Mouse (Mus musculus): Measurements from ENCODE around the gene Dhx33.

The Dhx33 gene

GRCm38 (mm10) chr11:70980751-70981510 lies 23.3 kb downstream of the Dhx33 start:
- no peak for DNase-seq

- DNase-seq = no peak
Observed at GRCm38 (mm10) chr11:70980232-70980631, 24.0 kb downstream of the Dhx33 start.

GRCm38 (mm10) chr11:70977293-70977692 lies 26.9 kb downstream of the Dhx33 start:
- no peak for DNase-seq

GRCm38 (mm10) chr11:70975193-70975592 lies 29.0 kb downstream of the Dhx33 start:
- no peak for DNase-seq

- no peak for DNase-seq
Observed at GRCm38 (mm10) chr11:70973947-70974346, 30.3 kb downstream of the Dhx33 start.

- no peak for DNase-seq
Observed at GRCm38 (mm10) chr11:70972586-70972985, 31.7 kb downstream of the Dhx33 start.

GRCm38 (mm10) chr11:70970560-70971540 lies 33.4 kb downstream of the Dhx33 start:
- no peak for DNase-seq

- DNase-seq = peak; percentile 92
Observed at GRCm38 (mm10) chr11:70969821-70970559, 34.2 kb downstream of the Dhx33 start, which contains the start of the genes Nup88 and Rpain. TSS of gene Nup88 (minus strand) at chr11:70969973. TSS of gene Rpain (plus strand) at chr11:70970213.

GRCm38 (mm10) chr11:70969271-70969794 lies 34.9 kb downstream of the Dhx33 start:
- peak; percentile 11 for DNase-seq

GRCm38 (mm10) chr11:70964222-70964907 lies 39.9 kb downstream of the Dhx33 start:
- DNase-seq = no peak

GRCm38 (mm10) chr11:70960786-70961554 lies 43.3 kb downstream of the Dhx33 start:
- no peak for DNase-seq

- no peak for DNase-seq
Observed at GRCm38 (mm10) chr11:70954711-70955110, 49.5 kb downstream of the Dhx33 start.

- no peak for DNase-seq
Observed at GRCm38 (mm10) chr11:70944935-70945817, 59.1 kb downstream of the Dhx33 start.

- DNase-seq = no peak
Observed at GRCm38 (mm10) chr11:70943651-70944050, 60.6 kb downstream of the Dhx33 start.

- no peak for DNase-seq
Observed at GRCm38 (mm10) chr11:70942596-70942995, 61.6 kb downstream of the Dhx33 start.

GRCm38 (mm10) chr11:70935316-70935715 lies 68.9 kb downstream of the Dhx33 start:
- DNase-seq = no peak

All from kidney, adult 18-20 months (tissue).